Mouse (Mus musculus) E14TG2a.4 (cell line): Measurements from ENCODE around the gene Dhcr24.

ENCODE experiments used
- CTCF ChIP-seq: conservative IDR thresholded peaks from 2 replicates; pipeline ENCODE4 v1.5.1; 2014; ENCODE audit warnings: low read length
- NANOG ChIP-seq: IDR thresholded peaks from 2 replicates; pipeline ENCODE4 v1.6.1; 2014; ENCODE audit warnings: borderline replicate concordance, low read length, mixed read lengths
- POU5F1 ChIP-seq: IDR thresholded peaks from 2 replicates; pipeline ENCODE4 v1.6.1; 2014; ENCODE audit warnings: low read length, borderline replicate concordance

DNA sequence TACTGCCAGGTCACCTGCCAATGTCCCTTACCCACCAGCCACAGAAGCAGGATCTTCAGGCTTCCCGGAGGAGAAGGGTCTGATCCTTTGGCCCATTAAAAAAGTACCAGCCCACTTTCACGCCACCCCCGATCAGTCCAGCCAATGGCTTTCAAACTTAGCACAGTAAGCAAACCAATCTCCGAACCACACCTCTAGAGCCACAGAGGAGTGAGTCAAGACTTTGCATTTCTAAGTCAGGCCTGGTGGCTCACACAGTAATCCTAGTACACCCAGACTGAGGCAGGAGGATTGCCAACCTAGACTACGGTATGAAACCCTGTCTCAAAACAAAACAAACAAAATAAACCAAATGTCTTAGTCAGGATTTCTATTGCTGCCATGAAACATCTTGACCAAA is 68.5 kb downstream of the Dhcr24 start:
- no peak for TF ChIP-seq CTCF
- no peak for TF ChIP-seq POU5F1
- no peak for TF ChIP-seq NANOG
